Mouse (Mus musculus): ENCODE data around the gene Ccnf.
A peak's percentile ranks its signal among the peaks of the same experiment; 100 is the strongest.

The Ccnf gene

GRCm38 (mm10) chr17:24251320-24252069 lies at the start of gene Ccnf:
Gene Ccnf, minus strand, starts transcription at chr17:24251484.
- peak; percentile 94 for DNase-seq (ENCODE audit: low spot score)

- no peak for DNase-seq (ENCODE audit: low spot score)
Measured at GRCm38 (mm10) chr17:24300651-24301050, 49.4 kb upstream of the Ccnf start.

- no peak for DNase-seq (ENCODE audit: low spot score)
Measured at GRCm38 (mm10) chr17:24289338-24289737, 38.1 kb upstream of the Ccnf start.

- DNase-seq (ENCODE audit: low spot score) = no peak
Measured at GRCm38 (mm10) chr17:24288477-24288876, 37.2 kb upstream of the Ccnf start.

DNA sequence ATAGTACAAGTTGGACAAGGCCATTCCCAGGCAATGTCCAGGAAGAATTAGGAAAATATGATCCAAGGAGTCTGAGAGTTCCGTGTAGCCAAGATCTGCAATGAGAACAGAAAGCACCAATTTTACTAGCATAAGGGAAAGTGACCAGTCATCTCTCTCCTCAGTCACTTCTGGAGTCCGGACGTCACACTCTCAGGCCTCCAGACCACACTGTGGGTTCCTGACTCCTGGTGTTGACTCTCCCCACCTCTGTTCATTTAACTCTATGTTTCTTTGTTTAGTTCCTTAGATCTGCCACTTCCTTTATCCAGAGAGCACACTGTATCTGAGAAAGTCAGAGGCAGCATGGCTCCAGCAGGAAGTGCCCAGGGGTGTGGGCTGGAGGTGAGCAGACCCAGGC lies 34.4 kb upstream of the Ccnf start:
- no peak for DNase-seq (ENCODE audit: low spot score)

DNA sequence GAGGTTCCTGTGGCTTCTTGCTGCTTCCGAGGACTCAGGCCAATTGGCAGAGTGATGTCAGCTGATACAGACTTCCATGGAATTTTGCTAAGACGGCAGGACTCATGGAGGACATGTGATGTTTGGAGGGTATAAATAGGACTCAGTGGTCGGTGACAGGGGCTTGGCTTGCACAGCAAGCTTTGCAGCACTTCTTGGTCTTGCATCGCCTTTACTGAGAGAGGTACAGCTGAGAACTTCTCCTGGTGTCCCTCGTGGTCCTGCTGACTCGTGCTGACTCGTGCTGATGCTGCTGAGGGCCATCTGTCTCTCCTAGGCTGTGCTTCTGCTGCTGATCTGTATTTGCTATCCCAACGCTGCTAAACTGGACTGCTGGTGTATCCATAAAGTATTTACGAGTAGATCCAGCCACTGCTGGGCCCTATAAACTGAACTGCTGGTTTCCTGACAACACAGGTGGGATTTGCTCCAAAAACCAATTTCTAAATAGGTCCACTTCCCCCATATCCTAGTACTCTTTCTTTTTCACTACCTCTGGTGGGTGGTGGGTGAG lies 32.1 kb upstream of the Ccnf start:
- no peak for DNase-seq (ENCODE audit: low spot score)

DNA sequence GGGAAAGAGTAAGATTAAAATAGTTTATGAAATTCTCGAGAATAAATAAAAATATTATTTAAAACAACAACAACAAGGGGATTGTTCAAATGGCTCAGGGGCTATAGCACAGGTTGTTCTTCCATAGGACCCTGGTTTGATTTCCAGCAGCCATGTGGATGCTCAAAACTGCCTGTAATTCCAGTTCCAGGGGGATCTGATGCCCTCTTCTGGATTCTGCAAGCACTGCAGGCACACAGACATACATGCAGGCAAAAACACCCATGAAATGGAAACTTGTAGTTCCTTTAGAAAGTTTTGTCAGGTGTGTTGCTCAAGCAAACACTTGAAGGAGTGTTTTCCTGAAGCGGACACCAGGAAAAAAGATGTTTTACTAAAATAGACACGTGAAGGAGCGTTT lies 31.4 kb upstream of the Ccnf start:
- no peak for DNase-seq (ENCODE audit: low spot score)

- no peak for DNase-seq (ENCODE audit: low spot score)
Measured at GRCm38 (mm10) chr17:24279907-24280306, 28.6 kb upstream of the Ccnf start.

- DNase-seq (ENCODE audit: low spot score) = no peak
Measured at GRCm38 (mm10) chr17:24267133-24267532, 15.8 kb upstream of the Ccnf start.

GRCm38 (mm10) chr17:24264766-24265165 lies 13.5 kb upstream of the Ccnf start:
- no peak for DNase-seq (ENCODE audit: low spot score)

DNA sequence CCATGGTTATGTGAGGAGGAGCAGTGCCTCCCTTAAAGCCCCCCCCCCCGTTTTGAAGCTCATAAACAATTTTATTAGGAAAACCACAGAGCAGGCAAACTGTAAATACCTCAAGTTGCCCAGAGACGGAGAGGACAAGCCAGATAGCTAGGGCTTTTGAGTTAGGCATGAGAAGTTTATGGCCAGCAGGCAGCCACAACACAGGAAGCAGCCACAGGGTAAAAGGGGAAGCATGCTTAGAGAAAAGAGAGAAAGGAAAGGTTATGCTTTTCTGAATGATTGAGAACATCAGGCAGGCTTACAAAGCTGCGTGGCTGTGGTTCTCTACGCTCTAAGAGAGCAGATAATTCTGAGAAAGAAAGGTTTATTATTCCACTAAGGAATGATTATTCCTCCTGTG lies 9.2 kb upstream of the Ccnf start:
- no peak for DNase-seq (ENCODE audit: low spot score)

DNA sequence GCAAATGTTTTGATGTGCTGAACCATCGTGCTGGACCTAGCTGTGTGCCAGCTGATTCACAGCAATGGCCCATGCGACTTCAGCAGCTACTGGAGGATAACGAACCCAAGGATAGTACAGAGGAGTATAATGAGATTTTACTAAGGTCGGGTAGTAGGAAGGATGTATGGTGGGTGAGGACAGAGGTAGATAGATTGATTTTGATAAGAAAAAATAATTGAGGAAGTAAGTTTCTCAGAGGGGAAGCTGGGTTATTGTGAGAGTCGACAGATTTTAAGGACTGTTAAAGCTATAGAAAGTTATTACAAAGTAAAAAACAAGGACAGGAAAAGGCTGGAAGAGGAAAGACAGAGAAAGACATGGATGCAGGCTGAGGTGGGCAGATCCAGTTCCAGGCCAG lies 8.4 kb upstream of the Ccnf start:
- DNase-seq (ENCODE audit: low spot score) = no peak

DNA sequence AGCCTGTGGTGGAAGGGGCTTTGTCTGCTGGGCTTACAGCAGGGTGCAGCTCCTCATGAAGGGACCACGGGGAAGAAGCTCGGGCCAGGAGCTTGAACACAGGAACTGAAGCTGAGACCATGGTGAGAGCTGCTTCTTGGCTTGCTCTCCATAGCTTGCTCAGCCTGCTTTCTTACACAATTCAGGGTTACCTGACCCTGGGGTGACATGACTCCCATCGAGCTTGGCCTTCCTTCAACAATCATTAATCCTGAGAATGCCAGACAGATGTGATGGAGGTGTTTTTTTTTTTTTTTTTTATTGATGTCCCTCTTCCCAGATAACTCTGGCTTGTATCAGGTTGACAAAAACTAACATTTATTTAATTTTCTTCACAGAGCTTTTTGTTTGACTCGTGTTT lies 7.7 kb upstream of the Ccnf start:
- no peak for DNase-seq (ENCODE audit: low spot score)

DNA sequence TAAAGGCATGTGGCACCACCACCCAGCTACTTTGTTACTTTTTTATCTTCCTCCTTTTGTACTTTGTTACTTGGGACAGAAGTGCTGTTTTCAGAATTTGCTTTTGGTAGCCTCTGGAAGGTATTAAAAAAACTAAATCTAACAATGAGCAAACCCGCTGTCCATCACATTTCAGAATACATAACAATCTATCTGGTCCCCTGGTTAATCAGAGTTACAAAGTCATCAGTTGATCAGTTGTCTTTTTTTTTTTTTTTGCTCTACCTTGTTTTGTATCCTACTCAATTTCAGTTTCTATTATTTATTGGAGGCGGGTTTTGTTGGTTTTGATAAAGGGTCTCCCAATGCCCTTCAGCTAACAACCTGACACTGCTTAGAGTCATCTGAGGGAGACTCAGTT lies 1.0 kb upstream of the Ccnf start:
- no peak for DNase-seq (ENCODE audit: low spot score)

- DNase-seq (ENCODE audit: low spot score) = no peak
Measured at GRCm38 (mm10) chr17:24250988-24251319, 330 bp downstream of the Ccnf start.

GRCm38 (mm10) chr17:24248641-24249040 lies 2.6 kb downstream of the Ccnf start:
- no peak for DNase-seq (ENCODE audit: low spot score)

DNA sequence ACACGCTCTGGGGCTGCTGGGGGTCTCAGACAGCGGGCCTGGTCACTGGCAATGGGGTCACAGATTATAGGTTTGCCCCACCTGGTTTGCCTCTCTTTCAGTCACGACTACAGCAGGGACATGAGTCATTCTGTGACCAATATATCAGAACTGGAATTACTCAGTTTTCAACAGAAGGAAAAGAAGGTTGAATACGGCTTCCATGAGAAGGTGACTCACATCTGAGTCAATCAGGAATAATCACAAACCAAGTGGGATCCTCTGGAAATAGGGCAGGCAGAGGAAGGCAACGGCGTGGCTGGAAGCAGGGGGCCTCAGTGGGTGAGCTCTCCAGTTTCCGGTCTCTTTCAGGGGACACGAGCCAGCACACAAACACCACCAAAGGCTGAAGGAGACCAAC lies 7.2 kb downstream of the Ccnf start:
- no peak for DNase-seq (ENCODE audit: low spot score)

DNA sequence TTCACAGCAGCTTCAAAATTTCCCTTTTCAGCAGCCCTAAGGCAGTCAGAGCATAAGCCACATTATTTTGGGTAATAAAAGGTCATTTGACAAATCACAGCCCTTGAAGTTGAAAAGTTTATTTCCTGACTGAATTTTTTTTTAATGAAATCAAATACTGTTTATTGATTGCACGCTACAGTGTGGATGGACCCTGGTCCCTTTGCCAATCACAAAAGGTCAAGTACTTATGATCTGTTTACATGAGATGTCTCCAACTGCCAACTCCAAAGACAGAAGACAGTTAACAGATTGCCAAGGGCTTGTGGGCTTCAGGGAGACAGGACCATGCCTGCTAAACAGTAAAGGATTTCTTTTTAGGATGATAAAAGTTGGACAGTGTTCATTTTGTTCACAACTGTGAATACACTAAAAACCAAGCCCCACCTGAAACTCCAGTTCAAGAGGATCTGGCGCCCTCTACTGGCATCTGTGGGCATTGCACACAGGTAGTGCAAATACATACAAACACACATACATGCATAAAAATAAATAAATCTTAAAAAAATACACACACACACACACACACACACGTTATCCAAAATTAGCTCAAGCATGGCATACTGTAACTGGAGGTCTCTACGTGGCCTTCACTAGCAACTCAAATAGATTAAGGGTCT lies 7.8 kb downstream of the Ccnf start:
- DNase-seq (ENCODE audit: low spot score) = no peak

DNA sequence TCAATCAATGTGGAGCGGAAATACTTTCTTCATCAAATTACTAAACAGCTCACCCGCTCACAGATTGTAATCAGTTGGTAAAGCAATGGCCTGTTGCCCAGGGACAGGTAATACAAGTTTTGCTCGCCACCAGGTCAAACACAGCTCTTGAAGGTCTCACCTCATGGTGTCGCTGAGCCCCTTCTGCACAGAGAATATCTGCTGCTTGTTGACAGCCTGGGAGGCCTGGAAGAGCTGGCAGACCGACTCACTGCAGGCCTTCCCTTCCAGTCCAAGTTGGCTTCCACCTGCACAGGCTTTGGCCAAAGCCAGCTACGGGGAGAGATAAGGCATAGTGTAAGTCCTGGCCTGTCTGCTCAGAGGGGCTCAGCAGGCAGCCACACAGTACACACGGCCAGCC lies 14.4 kb downstream of the Ccnf start:
- no peak for DNase-seq (ENCODE audit: low spot score)

DNA sequence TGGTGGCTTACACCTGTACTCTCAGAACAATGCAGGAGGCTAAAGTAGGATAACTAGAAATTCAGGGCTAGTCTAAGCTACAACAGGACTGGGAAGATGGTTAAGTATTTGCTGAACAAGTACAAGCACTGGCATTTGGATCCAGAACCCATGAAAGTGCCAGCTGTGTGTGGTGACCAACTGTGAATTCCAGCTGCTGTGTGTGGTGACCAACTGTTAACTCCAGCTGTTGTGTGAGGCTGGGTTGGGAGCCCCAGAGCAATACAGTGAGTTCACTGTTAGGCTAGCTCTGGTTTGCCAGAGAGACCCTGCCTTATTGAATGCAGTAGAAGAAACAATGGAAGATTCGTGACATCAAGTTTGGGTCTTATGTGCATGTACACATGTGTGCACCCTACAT lies 14.8 kb downstream of the Ccnf start:
- DNase-seq (ENCODE audit: low spot score) = no peak

- DNase-seq (ENCODE audit: low spot score) = no peak
Measured at GRCm38 (mm10) chr17:24227941-24228340, 23.3 kb downstream of the Ccnf start.

DNA sequence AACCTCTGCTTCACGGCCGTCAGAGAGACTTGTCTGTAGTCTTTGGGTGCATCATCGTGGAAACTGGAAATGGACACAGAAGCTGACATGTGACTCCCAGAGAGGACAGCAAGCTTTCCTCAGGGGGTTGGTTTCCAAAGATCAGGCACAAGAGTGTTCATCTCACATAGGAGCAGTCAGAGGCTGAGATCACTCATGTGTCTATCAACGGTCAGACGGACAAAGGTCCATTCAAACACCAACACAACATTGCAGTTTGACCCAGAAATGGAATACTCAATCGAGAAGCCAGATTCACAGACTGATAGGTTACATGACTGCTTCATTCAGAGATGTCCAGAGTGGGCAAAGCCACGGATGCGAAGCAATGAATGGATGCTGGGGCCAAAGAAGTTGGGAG lies 24.6 kb downstream of the Ccnf start:
- no peak for DNase-seq (ENCODE audit: low spot score)

GRCm38 (mm10) chr17:24225851-24226250 lies 25.4 kb downstream of the Ccnf start:
- no peak for DNase-seq (ENCODE audit: low spot score)

- DNase-seq (ENCODE audit: low spot score) = no peak
Measured at GRCm38 (mm10) chr17:24224741-24225140, 26.5 kb downstream of the Ccnf start.

Measured in spleen, adult 12 weeks (tissue).